Mouse (Mus musculus) forebrain, embryonic 16.5 days (tissue): Measurements from ENCODE around the gene Pnmt. TPM values are rescaled to one million over a fixed set of nuclear protein-coding genes. Genes with fewer than 3 reads are reported as not detected.

Experiments
- polyA plus RNA-seq: library from polyadenylated mRNA; unstranded; fragments of >200 nt; fragmentation: Nextera tagmentation; extraction: Ambion mirVana; gene quantifications from 2 replicates; pipeline ENCODE4 v1.2.1, GENCODE M21; 2015

Pnmt gene
- polyA plus RNA-seq, 1 experiment from 2014 or later: 0.86 TPM

Other genes with a start within 250 kb of the Pnmt start
- 28.0 and 32.1 TPM in 2 replicates for gene Fbxl20, start 236.0 kb upstream of the Pnmt start, polyA plus RNA-seq
- 67.7 and 75.3 TPM in 2 replicates for gene Med1, start 193.2 kb upstream of the Pnmt start, polyA plus RNA-seq
- 11.6 and 12.3 TPM in 2 replicates for gene Cdk12, start 183.4 kb upstream of the Pnmt start, polyA plus RNA-seq
- 110 and 133 TPM in 2 replicates for gene Neurod2, start 56.8 kb upstream of the Pnmt start, polyA plus RNA-seq
- gene Ppp1r1b, start 38.0 kb upstream of the Pnmt start, polyA plus RNA-seq: 69.7 and 72.4 TPM in 2 replicates
- 52.8 and 56.3 TPM in 2 replicates for gene Stard3, start 28.1 kb upstream of the Pnmt start, polyA plus RNA-seq
- 0.23 and 0.26 TPM in 2 replicates for gene Tcap, start 2.6 kb upstream of the Pnmt start, polyA plus RNA-seq
- gene Pgap3, start 14.0 kb downstream of the Pnmt start, polyA plus RNA-seq: 7.4 and 9.4 TPM in 2 replicates
- 4.9 and 6.2 TPM in 2 replicates for gene Erbb2, start 26.0 kb downstream of the Pnmt start, polyA plus RNA-seq
- gene Mien1, start 52.5 kb downstream of the Pnmt start, polyA plus RNA-seq: 243 and 253 TPM in 2 replicates
- gene Grb7, start 59.9 kb downstream of the Pnmt start, polyA plus RNA-seq: 0.51 and 0.70 TPM in 2 replicates
- gene Ikzf3, start 159.6 kb downstream of the Pnmt start, polyA plus RNA-seq: not detected in 2 replicates
- 0.25 TPM in 1 of 2 replicates, not detected in the other for gene Zpbp2, start 164.6 kb downstream of the Pnmt start, polyA plus RNA-seq
- 122 and 127 TPM in 2 replicates for gene Ormdl3, start 200.9 kb downstream of the Pnmt start, polyA plus RNA-seq
- not detected in 2 replicates for gene Lrrc3c, start 211.8 kb downstream of the Pnmt start, polyA plus RNA-seq
- 0.61 and 1.0 TPM in 2 replicates for gene Gm12355, start 239.2 kb downstream of the Pnmt start, polyA plus RNA-seq
- gene Gsdma3, start 239.9 kb downstream of the Pnmt start, polyA plus RNA-seq: not detected in 2 replicates